Mouse (Mus musculus) heart, embryonic 12.5 days (tissue): ENCODE data around the gene Neurl1a. TPM values are rescaled to one million over a fixed set of nuclear protein-coding genes. Genes with fewer than 3 reads are reported as not detected.
"Not testable (repeated sequence)": the region's sequence is repeated elsewhere in the genome, so short reads cannot be mapped to it uniquely, and the experiment has no call there.

Experiments used
- ATAC-seq: fragments of 200-750 bp; cut with Nextera tagmentation; 2 replicates; pipeline ENCODE4 v1.8.0; 2017; ENCODE audit warnings: moderate TSS enrichment, moderate library complexity; ENCODE audit not compliant: insufficient number of reproducible peaks, low FRiP score
- H3K27ac ChIP-seq: fragments of 300-500 bp; sonication (generic); 2 replicates; pipeline ENCODE4 v1.5.1; 2016; ENCODE audit warnings: mild to moderate bottlenecking, moderate library complexity; ENCODE audit not compliant: poor library complexity, severe bottlenecking
- H3K27me3 ChIP-seq: fragments of 300-500 bp; sonication (generic); replicated peaks from 2 replicates; pipeline ENCODE4 v1.6.1; 2016; ENCODE audit warnings: mild to moderate bottlenecking, moderate library complexity
- H3K36me3 ChIP-seq: fragments of 300-500 bp; sonication (generic); 2 replicates; pipeline ENCODE4 v1.6.1; 2016; ENCODE audit warnings: mild to moderate bottlenecking, moderate library complexity
- H3K4me1 ChIP-seq: fragments of 300-500 bp; sonication (generic); replicated peaks from 2 replicates; pipeline ENCODE4 v1.6.1; 2016; ENCODE audit warnings: mild to moderate bottlenecking
- H3K4me2 ChIP-seq: fragments of 300-500 bp; sonication (generic); 2 replicates; pipeline ENCODE4 v1.6.1; 2016; ENCODE audit warnings: mild to moderate bottlenecking, moderate library complexity
- H3K4me3 ChIP-seq: fragments of 300-500 bp; sonication (generic); 2 replicates; pipeline ENCODE4 v1.5.1; 2016; ENCODE audit warnings: mild to moderate bottlenecking
- H3K9ac ChIP-seq: fragments of 300-500 bp; sonication (generic); 2 replicates; pipeline ENCODE4 v1.6.1; 2016; ENCODE audit warnings: mild to moderate bottlenecking, moderate library complexity
- H3K9me3 ChIP-seq: fragments of 300-500 bp; sonication (generic); replicated peaks from 2 replicates; pipeline ENCODE4 v1.6.1; 2016; ENCODE audit warnings: mild to moderate bottlenecking, moderate library complexity
- WGBS: fragments of 180-500 bp; shearing (Covaris S2); methylation state at CpG from one replicate; pipeline ENCODE4 v1.1.7; 2016; 5-methylcytosine and 5-hydroxymethylcytosine counted together
- polyA plus RNA-seq: library from polyadenylated mRNA; unstranded; fragments of >200 nt; fragmentation: Nextera tagmentation; extraction: Ambion mirVana; gene quantifications from 2 replicates; pipeline ENCODE4 v1.2.1, GENCODE M21; 2016

Neurl1a gene
- 2.3 and 2.8 TPM in 2 replicates for polyA plus RNA-seq

DNA sequence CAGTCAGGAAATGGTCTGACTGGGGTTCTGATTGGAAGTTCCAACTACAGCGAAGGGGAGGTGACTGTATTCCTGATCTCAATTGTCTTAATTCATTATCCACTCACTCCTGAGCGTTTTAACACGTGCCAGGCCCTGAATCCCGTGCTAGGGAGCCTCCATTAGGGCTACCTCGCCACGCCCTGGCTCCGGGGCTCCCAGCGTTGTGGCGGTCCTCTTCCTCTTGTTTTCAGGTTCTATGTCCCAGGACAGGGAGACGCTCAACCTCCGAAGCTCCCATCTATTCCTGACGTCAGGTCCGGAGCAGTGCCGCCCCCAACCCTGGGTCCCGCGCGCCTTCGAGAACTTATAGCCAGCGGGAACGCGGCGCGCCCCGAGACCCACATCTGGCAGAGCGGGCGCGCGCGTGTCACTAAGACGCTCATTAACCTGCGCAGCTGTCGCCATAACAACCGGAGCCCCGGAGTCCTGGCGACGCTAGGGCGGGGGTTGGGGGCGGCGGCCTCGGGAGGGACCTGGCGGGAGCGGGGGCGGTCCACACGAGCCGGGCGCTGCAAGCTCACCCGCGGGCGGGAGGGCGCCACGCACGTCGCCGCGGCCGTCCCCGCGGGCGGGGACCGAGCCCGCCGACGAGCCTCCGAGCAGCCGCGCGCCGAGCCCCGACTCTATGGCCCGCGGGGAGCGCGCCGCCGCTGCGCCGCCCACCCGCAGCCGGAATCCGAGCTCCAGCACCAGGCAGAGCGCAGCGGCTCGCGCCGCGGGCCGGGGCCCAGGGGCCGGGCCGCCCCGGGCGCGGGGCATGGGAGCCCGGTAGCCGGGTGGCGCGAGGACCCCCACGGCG, at the start of gene Neurl1a:
Neurl1a (plus strand) TSS at position 390 of the 841 bp plus-strand sequence.
- Histone ChIP-seq H3K4me2 (peak within 1 kb of the TSS; percentile 98), H3K36me3 (no peaks in the 10 kb centered on the region), H3K4me3 (peak within 1 kb of the TSS; percentile 75), H3K9me3 (peaks cover 9% of the 10 kb centered on the region; the same call in 1 of the 2 replicates), H3K27me3 (peaks cover 56% of the 10 kb centered on the region), H3K9ac (peak within 1 kb of the TSS; percentile 76), H3K27ac (no peak within 1 kb of the TSS), H3K4me1 (peaks cover 7% of the 10 kb centered on the region)
- WGBS, result under 1% methylated on average over 65 of the region's 98 CpGs
- ATAC-seq, result peak; percentile 66

- Histone ChIP-seq H3K9me3 (no peaks in the 10 kb centered on the region), H3K4me2 (no peak overlapping the region), H3K4me1 (peaks cover 10% of the 10 kb centered on the region), H3K36me3 (peaks cover 94% of the 10 kb centered on the region), H3K27ac (no peak overlapping the region), H3K9ac (no peak overlapping the region), H3K4me3 (no peak overlapping the region), H3K27me3 (no peaks in the 10 kb centered on the region)
- WGBS, result 92% methylated on average over 11 of the region's 11 CpGs
- ATAC-seq, result no peak
Observed at GRCm38 (mm10) chr19:47128835-47129234, 49.8 kb upstream of the Neurl1a start.

DNA sequence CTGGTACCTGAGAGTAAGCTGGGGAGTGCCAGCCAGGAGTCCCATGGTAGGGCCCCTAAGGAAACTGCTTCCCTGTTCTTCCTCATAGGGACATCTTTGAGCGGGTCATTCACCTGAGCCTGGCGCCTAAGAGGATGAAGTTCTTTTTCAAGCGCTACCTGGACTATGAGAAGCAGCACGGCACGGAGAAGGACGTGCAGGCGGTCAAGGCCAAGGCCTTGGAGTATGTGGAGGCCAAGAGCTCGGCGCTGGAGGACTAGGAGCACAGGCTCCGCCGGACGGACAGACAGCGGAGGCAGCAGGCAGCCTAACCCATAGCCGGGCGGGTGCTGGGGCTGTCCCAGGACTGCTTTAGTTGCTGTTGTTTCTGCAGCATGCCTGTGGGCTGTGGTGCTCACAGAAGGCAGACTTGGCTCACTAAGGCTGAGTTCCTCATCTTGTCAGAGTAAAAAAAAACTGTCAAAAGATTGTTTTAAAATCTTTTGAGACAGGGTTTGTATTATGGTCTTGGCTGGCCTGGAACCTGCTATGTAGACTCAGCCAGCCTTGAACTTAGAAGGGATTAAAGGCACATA, 48.0 kb upstream of the Neurl1a start:
- Histone ChIP-seq H3K9me3 (no peaks in the 10 kb centered on the region), H3K27me3 (no peaks in the 10 kb centered on the region), H3K4me2 (no peak overlapping the region), H3K4me1 (no peaks in the 10 kb centered on the region), H3K9ac (no peak overlapping the region), H3K4me3 (no peak overlapping the region), H3K36me3 (peaks cover 96% of the 10 kb centered on the region), H3K27ac (no peak overlapping the region)
- WGBS, result 91% methylated on average over 15 of the region's 15 CpGs
- ATAC-seq, result no peak

DNA sequence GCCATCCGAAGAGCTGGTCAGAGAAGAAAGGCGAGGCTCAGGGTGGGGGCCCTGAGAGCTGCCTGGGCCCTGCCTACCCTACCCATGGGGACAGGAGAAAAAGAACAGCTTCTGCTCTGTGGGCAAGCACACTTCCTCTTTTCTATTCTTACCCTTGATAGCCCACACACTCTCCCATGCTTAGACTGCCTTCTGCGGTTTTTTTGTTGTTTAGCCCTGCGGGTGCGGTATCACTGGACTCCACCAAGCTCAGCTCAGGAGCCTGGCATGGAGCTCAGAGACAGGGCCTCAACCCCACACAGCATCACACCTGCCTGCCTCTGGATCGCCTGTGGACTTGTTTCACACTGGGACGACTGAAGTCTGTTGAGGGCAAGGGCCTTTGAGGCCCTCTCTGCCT, 45.5 kb upstream of the Neurl1a start:
- 80% methylated on average over 7 of the region's 7 CpGs for WGBS
- Histone ChIP-seq H3K9me3 (no peaks in the 10 kb centered on the region), H3K4me1 (peaks cover 25% of the 10 kb centered on the region), H3K4me2 (no peak overlapping the region), H3K27ac (no peak overlapping the region), H3K27me3 (no peaks in the 10 kb centered on the region), H3K4me3 (no peak overlapping the region), H3K9ac (no peak overlapping the region), H3K36me3 (peaks cover 72% of the 10 kb centered on the region)
- ATAC-seq, result no peak

GRCm38 (mm10) chr19:47135568-47135967, 43.1 kb upstream of the Neurl1a start:
- 87% methylated on average over 17 of the region's 17 CpGs for WGBS
- Histone ChIP-seq H3K4me3 (no peak overlapping the region), H3K27me3 (peaks cover 7% of the 10 kb centered on the region; the same call in 1 of the 2 replicates), H3K27ac (no peak overlapping the region), H3K4me1 (peaks cover 37% of the 10 kb centered on the region), H3K36me3 (peaks cover 48% of the 10 kb centered on the region), H3K9me3 (no peaks in the 10 kb centered on the region), H3K4me2 (no peak overlapping the region), H3K9ac (no peak overlapping the region)
- ATAC-seq, result no peak

GRCm38 (mm10) chr19:47136170-47136569, 42.5 kb upstream of the Neurl1a start:
- Histone ChIP-seq H3K27me3 (peaks cover 11% of the 10 kb centered on the region), H3K4me3 (no peak overlapping the region), H3K9me3 (no peaks in the 10 kb centered on the region), H3K4me1 (peaks cover 37% of the 10 kb centered on the region), H3K36me3 (peaks cover 42% of the 10 kb centered on the region), H3K27ac (no peak overlapping the region), H3K9ac (no peak overlapping the region), H3K4me2 (no peak overlapping the region)
- 81% methylated on average over 5 of the region's 5 CpGs for WGBS
- no peak for ATAC-seq

DNA sequence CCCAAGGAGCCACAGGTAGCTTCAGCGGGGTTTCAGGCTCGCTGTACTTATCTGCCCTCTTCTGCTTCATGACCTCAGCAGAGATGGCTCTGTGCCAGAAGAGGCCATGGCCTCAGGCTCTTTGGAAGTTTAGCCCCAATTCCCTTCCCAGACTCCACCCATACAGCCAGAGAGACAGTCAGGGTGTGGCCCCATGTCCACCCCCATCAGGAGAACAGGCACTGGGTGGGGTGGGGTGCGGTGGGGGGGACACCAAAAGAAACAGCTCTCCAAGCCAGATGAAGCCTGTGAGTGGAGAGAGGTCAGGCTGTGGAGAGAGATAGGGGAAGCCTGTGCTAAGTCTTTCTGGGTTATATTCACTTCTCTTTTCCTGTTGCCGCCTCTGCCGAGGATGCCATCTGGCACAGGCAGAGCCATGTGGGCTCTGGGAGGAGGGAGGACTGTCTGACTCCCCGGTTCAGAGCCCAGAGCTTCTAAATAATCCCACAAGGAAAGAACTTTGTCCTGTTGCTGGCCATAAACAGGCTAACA, 41.5 kb upstream of the Neurl1a start:
- H3K27ac ChIP-seq, result peak overlapping the region; percentile 83
- H3K9me3 ChIP-seq, result no peaks in the 10 kb centered on the region
- WGBS, result 10% methylated on average over 6 of the region's 6 CpGs
- peak overlapping the region; percentile 73 for H3K9ac ChIP-seq
- H3K27me3 ChIP-seq, result peaks cover 14% of the 10 kb centered on the region
- peaks cover 32% of the 10 kb centered on the region for H3K36me3 ChIP-seq
- peak; percentile 30 for ATAC-seq
- peak overlapping the region; percentile 53 for H3K4me3 ChIP-seq
- H3K4me1 ChIP-seq, result peaks cover 37% of the 10 kb centered on the region
- H3K4me2 ChIP-seq, result peak overlapping the region; percentile 74

GRCm38 (mm10) chr19:47137771-47138421, 40.7 kb upstream of the Neurl1a start, which contains the start of gene Calhm2:
TSS of gene Calhm2 (minus strand) at chr19:47138294.
- no peaks in the 10 kb centered on the region for H3K9me3 ChIP-seq
- H3K9ac ChIP-seq, result peak within 1 kb of the TSS; percentile 73
- peaks cover 37% of the 10 kb centered on the region for H3K4me1 ChIP-seq
- H3K4me2 ChIP-seq, result peak within 1 kb of the TSS; percentile 74
- peak within 1 kb of the TSS; percentile 83 for H3K27ac ChIP-seq
- peaks cover 14% of the 10 kb centered on the region for H3K27me3 ChIP-seq
- peaks cover 24% of the 10 kb centered on the region for H3K36me3 ChIP-seq
- WGBS, result 2% methylated on average over 28 of the region's 28 CpGs
- H3K4me3 ChIP-seq, result peak within 1 kb of the TSS; percentile 53
- peak; percentile 80 for ATAC-seq

GRCm38 (mm10) chr19:47139611-47140010, 39.0 kb upstream of the Neurl1a start:
- H3K9ac ChIP-seq, H3K9me3 ChIP-seq, H3K27ac ChIP-seq, H3K36me3 ChIP-seq, ATAC-seq, H3K4me2 ChIP-seq, H3K4me3 ChIP-seq: not testable (repeated sequence)
- Histone ChIP-seq H3K27me3 (peaks cover 27% of the 10 kb centered on the region), H3K4me1 (peaks cover 37% of the 10 kb centered on the region)
- WGBS, result 24% methylated on average over 7 of the region's 7 CpGs

DNA sequence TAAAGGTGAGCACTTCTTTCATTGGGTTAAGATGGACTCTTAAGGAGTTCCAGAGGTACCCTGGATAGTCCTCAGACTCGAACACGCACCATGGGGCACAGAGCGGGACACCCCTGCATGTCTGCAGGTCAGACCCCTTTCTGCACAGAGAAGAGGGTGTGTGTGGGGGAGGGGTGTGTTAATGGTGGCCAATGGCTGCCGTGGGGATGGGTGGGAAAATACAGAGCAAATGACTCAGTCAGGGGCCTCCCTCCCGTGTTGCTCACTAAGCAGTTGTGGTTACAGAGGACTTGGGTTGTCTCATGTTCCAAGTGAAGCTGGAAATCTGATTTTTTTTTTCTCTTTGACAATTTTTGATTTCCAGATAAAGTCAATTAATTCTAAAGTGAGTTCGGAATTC, 36.2 kb upstream of the Neurl1a start:
- no peak overlapping the region for H3K9ac ChIP-seq
- H3K4me3 ChIP-seq, result no peak overlapping the region
- H3K27ac ChIP-seq, result no peak overlapping the region
- H3K27me3 ChIP-seq, result peaks cover 28% of the 10 kb centered on the region
- no peaks in the 10 kb centered on the region for H3K9me3 ChIP-seq
- 70% methylated on average over 6 of the region's 6 CpGs for WGBS
- H3K4me2 ChIP-seq, result no peak overlapping the region
- ATAC-seq, result no peak
- H3K4me1 ChIP-seq, result peaks cover 26% of the 10 kb centered on the region
- no peaks in the 10 kb centered on the region for H3K36me3 ChIP-seq

GRCm38 (mm10) chr19:47144154-47144553, 34.5 kb upstream of the Neurl1a start, which contains the start of gene Calhm1:
TSS of gene Calhm1 (minus strand) at chr19:47144254.
- no peaks in the 10 kb centered on the region for H3K36me3 ChIP-seq
- no peak within 1 kb of the TSS for H3K9ac ChIP-seq
- no peak within 1 kb of the TSS for H3K4me3 ChIP-seq
- peaks cover 9% of the 10 kb centered on the region for H3K4me1 ChIP-seq
- ATAC-seq, result no peak
- no peaks in the 10 kb centered on the region for H3K9me3 ChIP-seq
- peaks cover 23% of the 10 kb centered on the region for H3K27me3 ChIP-seq
- WGBS, result 84% methylated on average over 6 of the region's 6 CpGs
- no peak within 1 kb of the TSS for H3K27ac ChIP-seq
- no peak within 1 kb of the TSS for H3K4me2 ChIP-seq
